Mouse (Mus musculus): Measurements from ENCODE around the gene Tmem215. TPM values are rescaled to one million over a fixed set of nuclear protein-coding genes. Genes with fewer than 3 reads are reported as not detected.

Tmem215 gene
- total RNA-seq (2021), result not detected
- long read RNA-seq, experiment 1, result 0 reads
- long read RNA-seq, experiment 2, result 0 reads

DNA sequence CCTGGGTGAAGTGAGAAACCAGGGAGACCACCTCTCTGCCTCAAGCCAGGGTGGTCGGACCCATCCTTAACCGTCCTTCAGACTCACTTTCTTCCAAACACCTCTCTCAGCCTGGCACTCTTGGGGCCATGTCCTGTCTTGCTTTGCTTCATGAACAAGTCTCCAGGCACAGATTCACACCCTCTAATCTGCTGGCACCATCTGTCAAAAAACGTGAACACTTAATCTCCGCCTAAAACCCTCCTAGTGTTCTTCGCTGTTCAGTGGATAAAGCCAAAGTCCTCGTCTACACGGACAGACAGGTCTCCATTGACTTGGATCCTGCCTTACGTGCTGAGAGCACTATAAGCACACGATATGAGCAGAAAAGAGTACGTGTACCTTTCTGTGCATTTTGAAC is at the start of gene Tmem215:
Gene Tmem215 (plus strand): TSS at position 301 of the 400 bp plus-strand sequence.
- no peak for DNase-seq
- intact Hi-C loops (cut with DNase I), result no loop called here

DNA sequence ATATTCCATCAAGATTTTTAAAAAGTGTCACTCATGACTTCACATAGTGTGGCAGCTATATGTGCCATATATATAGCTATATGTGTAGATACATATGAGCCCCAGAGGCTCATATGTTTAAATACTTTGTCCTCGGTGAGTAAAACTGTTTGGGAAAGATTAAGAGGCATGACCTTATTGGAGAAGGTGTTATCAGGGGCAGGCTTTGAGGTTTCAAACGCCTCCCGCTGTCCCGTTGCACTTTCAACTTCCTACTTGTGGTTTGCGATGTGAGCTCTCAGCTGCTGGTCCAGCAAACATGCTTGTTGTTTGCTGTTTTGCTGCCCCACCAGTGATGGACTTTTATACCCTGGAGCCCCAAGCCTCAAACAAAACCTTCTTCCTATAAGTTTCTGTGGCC is 40.1 kb upstream of the Tmem215 start:
- intact Hi-C loops (cut with DNase I), result no loop called here
- DNase-seq, result no peak

GRCm38 (mm10) chr4:40433379-40433778 is 38.6 kb upstream of the Tmem215 start:
- intact Hi-C loops (cut with DNase I), result no loop called here
- no peak for DNase-seq

- intact Hi-C loops (cut with DNase I), result loop anchor here (1.0 kb wide), 1 partner anchor 10 kb away; no protein-coding TSS in a partner anchor
Measured at GRCm38 (mm10) chr4:40434388-40434787, 37.6 kb upstream of the Tmem215 start.

GRCm38 (mm10) chr4:40443565-40443964 is 28.4 kb upstream of the Tmem215 start:
- no peak for DNase-seq
- intact Hi-C loops (cut with DNase I), result no loop called here

More at GRCm38 (mm10) chr4:40434388-40434787, 37.6 kb upstream of the Tmem215 start:
- no peak for DNase-seq

DNA sequence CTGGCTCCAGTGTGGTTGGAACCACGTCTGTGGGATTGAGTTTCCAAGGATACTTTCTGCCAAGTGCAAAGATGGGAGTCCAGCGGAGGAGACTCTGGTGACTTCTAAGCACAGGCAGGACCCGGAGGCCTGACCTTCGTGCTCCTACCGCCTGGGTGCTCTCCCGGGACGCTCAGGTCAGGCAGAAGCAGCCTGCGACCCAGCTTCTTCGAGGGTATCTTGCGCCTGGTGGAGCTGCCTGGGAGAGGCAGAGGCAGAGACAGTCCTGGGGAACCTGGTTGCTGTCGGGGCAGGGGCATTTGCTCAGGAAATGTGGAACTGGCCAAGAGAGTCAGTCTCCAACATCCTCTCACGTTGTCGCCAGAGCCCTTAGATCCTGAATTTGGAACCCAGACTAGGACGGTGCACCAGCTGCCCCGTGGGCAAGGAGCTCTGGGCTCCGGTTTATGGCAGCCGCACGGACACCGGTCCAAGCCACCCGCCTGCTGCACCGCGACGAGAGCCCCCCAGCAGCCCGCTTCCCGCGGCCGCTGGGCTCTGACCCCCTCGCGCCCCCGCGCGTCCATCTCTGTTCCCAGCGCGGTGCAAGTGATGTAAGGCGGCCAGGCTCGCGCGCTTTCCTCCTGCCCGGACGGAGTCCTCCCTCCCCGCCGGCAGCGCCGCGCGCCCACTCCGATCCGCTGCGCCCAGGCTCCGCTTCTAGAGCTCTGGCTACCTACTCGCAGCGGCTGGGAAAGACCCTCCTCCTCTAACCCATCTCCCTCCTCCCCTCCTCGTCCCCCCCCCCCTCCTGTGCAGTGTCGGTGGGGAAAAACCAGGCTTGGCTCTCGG is 935 bp downstream of the Tmem215 start:
- no peak for DNase-seq
- intact Hi-C loops (cut with DNase I), result no loop called here

GRCm38 (mm10) chr4:40473911-40474310 is 1.9 kb downstream of the Tmem215 start:
- no peak for DNase-seq
- intact Hi-C loops (cut with DNase I), result no loop called here

GRCm38 (mm10) chr4:40477963-40478362 is 6.0 kb downstream of the Tmem215 start:
- DNase-seq, result no peak
- intact Hi-C loops (cut with DNase I), result no loop called here

DNA sequence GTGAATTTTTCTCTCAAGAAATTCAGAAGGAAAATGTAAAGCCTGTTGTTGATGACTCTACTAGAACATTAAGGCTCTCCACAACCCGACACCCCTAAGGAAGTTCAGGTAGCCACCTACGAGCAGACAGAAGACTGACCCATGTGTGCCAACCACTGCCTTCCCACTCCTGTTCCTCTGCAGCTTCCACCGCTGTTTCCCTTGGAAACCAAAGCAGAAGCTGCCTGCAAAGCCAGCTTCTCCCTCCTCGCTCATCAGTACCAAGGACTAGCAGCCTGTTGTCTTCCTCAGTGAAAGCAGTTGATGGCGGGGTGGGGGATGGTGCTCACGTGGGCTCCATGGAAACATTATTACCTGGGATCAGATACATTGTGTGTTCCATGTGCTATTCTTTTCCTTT is 14.6 kb downstream of the Tmem215 start:
- intact Hi-C loops (cut with DNase I), result no loop called here
- no peak for DNase-seq

- intact Hi-C loops (cut with DNase I), result no loop called here
Measured at GRCm38 (mm10) chr4:40491731-40492130, 19.8 kb downstream of the Tmem215 start.

GRCm38 (mm10) chr4:40496354-40496753 is 24.4 kb downstream of the Tmem215 start:
- intact Hi-C loops (cut with DNase I), result no loop called here
- DNase-seq, result no peak

More at GRCm38 (mm10) chr4:40491731-40492130, 19.8 kb downstream of the Tmem215 start:
- DNase-seq, result no peak

- DNase-seq, result no peak
- intact Hi-C loops (cut with DNase I), result no loop called here
Measured at GRCm38 (mm10) chr4:40496828-40497227, 24.8 kb downstream of the Tmem215 start.

DNA sequence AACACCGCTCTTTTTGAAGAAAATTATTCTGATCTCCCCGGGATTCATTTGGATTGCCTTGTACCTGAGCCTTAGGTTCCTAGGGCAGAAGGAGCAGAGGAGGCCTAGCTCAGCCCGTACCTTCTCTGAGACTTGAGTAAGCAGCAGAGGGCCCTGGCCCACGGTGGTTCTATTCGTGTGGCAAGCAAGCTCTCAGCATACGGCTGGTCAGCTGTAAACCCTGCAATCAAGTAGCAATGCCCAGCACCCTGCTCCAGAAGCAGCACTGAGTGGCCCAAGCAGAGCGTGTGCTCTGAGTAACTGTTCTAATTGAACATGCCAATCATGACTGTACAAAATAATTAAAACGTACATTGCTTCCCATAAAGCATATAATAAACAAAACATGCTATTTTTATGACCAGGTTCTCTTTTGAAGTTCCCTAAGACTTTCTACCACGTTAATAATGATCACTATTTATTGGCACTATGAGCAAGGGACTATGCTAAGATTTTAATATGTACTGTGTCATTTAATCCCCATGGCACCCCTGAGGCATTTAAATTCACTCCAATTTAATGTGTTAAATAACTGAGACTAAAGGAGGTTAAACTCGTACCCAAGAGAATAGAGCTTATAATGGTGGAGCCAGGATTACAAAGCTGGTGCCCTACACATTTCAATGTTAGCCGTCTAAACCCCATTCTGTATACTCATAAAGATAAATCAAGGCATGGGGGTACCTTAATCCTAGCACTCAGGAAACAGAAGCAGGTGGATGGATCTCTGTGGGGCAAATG is 28.0 kb downstream of the Tmem215 start:
- no peak for DNase-seq
- intact Hi-C loops (cut with DNase I), result no loop called here

DNA sequence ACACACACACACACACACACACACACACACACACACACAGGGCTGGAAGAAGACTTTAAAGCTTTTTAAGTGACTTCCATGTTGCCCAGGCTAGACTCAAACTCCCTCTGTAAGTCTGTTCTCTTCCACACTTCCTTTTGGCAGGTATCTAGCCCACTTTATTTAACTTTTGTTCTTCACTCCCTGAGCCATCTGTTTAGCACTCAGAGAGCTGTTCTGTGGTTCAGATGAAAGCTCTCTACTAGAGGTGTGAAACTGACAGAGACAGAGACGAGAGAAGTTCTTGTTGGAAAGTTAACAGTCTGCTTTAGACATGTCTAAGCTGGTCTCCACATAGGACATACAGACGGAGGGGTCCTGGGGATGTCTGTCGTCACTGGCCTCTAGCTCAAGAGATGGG is 30.5 kb downstream of the Tmem215 start:
- intact Hi-C loops (cut with DNase I), result no loop called here
- no peak for DNase-seq

DNA sequence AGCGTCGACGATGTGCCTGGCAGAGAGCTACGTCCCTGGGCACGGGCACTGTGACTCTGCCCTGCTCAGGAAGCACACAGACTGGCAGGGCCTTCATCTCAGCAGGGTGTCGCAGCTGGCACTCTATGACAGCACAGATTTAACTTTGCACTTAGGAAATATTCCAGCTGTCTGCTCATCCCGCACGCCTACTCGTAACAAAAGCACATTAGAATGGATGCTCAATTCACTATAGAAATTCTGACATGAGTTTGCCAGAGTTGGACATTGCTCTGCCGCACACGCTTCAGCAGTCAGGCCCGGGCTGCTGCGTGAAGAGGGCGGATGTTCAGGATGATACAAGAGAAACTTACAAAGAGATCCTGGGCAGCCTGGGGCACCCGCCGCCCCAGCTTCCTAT is 37.6 kb downstream of the Tmem215 start:
- intact Hi-C loops (cut with DNase I), result no loop called here
- DNase-seq, result no peak

DNA sequence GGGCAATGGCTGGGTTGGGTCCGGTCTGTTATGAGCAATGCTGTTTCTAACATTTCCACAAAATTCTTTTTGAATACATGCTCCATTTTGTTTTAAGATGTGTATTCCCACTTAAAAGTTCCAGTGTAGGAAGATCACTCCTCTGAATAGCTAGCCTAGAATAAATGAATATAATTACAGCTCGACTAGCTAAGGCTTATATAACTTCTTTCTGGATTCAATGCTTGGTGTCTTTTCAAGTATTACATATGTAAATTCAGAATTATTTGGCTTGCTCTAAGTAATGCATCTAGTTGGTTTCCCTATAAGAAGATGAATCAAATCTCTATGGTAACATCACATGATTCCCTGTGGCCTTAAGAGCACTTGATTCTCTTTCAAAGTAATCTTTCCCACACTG is 41.3 kb downstream of the Tmem215 start:
- intact Hi-C loops (cut with DNase I), result no loop called here
- DNase-seq, result no peak

DNA sequence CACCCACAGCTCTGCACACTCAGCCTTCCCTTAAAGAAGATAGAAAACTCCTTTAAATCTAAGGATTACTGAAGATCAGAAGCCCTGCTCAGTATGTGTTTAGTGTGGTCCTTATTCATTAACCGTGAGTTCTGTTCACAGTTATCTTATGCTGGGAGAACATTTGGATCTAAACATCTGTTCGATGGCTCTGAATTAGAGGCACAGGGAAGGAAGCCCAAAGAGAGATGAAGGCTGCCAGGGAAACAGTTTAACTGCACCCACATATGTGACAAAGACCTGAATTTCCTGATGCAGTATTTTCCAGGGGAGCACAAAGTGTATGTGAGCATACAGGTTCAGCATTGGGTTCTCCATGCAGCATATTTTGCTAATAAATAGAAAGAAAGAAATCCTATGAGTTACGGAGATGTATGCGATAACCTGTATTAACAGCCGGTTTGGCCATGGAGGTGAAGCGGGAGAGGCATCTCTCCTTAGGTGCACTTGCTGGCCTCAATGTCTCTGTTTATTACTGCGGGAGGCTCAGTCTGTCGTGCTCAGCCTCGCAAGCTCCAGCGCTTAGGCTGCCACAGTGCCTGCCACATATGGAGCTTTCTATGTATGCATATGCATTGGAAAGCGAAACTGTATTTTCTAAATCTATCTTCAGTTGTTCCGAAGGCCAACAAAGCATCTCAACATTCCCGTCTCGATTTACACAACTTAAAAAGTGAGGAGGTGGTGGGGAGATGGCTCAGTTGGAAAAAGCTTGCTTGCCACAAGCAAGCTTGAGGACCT is 46.8 kb downstream of the Tmem215 start:
- DNase-seq, result no peak
- intact Hi-C loops (cut with DNase I), result no loop called here
